Mouse (Mus musculus): ENCODE results near the gene Pdgfd.
"Not testable (repeated sequence)": the region's sequence is repeated elsewhere in the genome, so short reads cannot be mapped to it uniquely, and the experiment has no call there.

Pdgfd gene

GRCm38 (mm10) chr9:6168391-6169037 lies at the start of gene Pdgfd:
Pdgfd (plus strand) TSS chr9:6168584.
- DNase-seq (ENCODE audit: low read depth): no peak

- no peak for DNase-seq (ENCODE audit: low read depth)
Measured at GRCm38 (mm10) chr9:6169038-6169431, 651 bp downstream of the Pdgfd start.

GRCm38 (mm10) chr9:6170962-6171361 lies 2.6 kb downstream of the Pdgfd start:
- DNase-seq (ENCODE audit: low read depth): no peak

GRCm38 (mm10) chr9:6173276-6173675 lies 4.9 kb downstream of the Pdgfd start:
- no peak for DNase-seq (ENCODE audit: low read depth)

- DNase-seq (ENCODE audit: low read depth): no peak
Measured at GRCm38 (mm10) chr9:6175731-6176130, 7.3 kb downstream of the Pdgfd start.

GRCm38 (mm10) chr9:6182307-6182923 lies 14.0 kb downstream of the Pdgfd start:
- no peak for DNase-seq (ENCODE audit: low read depth)

- no peak for DNase-seq (ENCODE audit: low read depth)
Measured at GRCm38 (mm10) chr9:6187955-6188354, 19.6 kb downstream of the Pdgfd start.

- no peak for DNase-seq (ENCODE audit: low read depth)
Measured at GRCm38 (mm10) chr9:6193352-6193751, 25.0 kb downstream of the Pdgfd start.

- no peak for DNase-seq (ENCODE audit: low read depth)
Measured at GRCm38 (mm10) chr9:6212862-6213261, 44.5 kb downstream of the Pdgfd start.

- no peak for DNase-seq (ENCODE audit: low read depth)
Measured at GRCm38 (mm10) chr9:6217505-6217904, 49.1 kb downstream of the Pdgfd start.

- not testable (repeated sequence) for DNase-seq (ENCODE audit: low read depth)
Measured at GRCm38 (mm10) chr9:6235982-6236381, 67.6 kb downstream of the Pdgfd start.

- no peak for DNase-seq (ENCODE audit: low read depth)
Measured at GRCm38 (mm10) chr9:6250320-6250719, 81.9 kb downstream of the Pdgfd start.

GRCm38 (mm10) chr9:6251990-6252389 lies 83.6 kb downstream of the Pdgfd start:
- no peak for DNase-seq (ENCODE audit: low read depth)

- no peak for DNase-seq (ENCODE audit: low read depth)
Measured at GRCm38 (mm10) chr9:6257072-6257471, 88.7 kb downstream of the Pdgfd start.

- no peak for DNase-seq (ENCODE audit: low read depth)
Measured at GRCm38 (mm10) chr9:6264820-6265219, 96.4 kb downstream of the Pdgfd start.

- DNase-seq (ENCODE audit: low read depth): no peak
Measured at GRCm38 (mm10) chr9:6269796-6270280, 101.5 kb downstream of the Pdgfd start, which contains the start of gene Ddi1. Ddi1 (minus strand) TSS chr9:6269846.

GRCm38 (mm10) chr9:6276395-6276794 lies 108.0 kb downstream of the Pdgfd start:
- no peak for DNase-seq (ENCODE audit: low read depth)

- no peak for DNase-seq (ENCODE audit: low read depth)
Measured at GRCm38 (mm10) chr9:6277526-6277925, 109.1 kb downstream of the Pdgfd start.

GRCm38 (mm10) chr9:6286770-6287169 lies 118.4 kb downstream of the Pdgfd start:
- no peak for DNase-seq (ENCODE audit: low read depth)

GRCm38 (mm10) chr9:6289211-6289696 lies 120.9 kb downstream of the Pdgfd start:
- no peak for DNase-seq (ENCODE audit: low read depth)

- DNase-seq (ENCODE audit: low read depth): no peak
Measured at GRCm38 (mm10) chr9:6298547-6298946, 130.2 kb downstream of the Pdgfd start.

- DNase-seq (ENCODE audit: low read depth): no peak
Measured at GRCm38 (mm10) chr9:6302050-6302449, 133.7 kb downstream of the Pdgfd start.

- DNase-seq (ENCODE audit: low read depth): no peak
Measured at GRCm38 (mm10) chr9:6304590-6304989, 136.2 kb downstream of the Pdgfd start.

- DNase-seq (ENCODE audit: low read depth): no peak
Measured at GRCm38 (mm10) chr9:6305847-6306246, 137.5 kb downstream of the Pdgfd start.

All from naive thymus-derived CD4-positive, alpha-beta T cell, adult 2 months (primary cell).